Mouse (Mus musculus): ENCODE measurements at regions not wholly inside any gene's neighbourhood (a gene's known extent, or its start where the extent isn't known, plus 50 kb on each side); places are given as distances from the start of the nearest gene placed in this dataset.

DNA sequence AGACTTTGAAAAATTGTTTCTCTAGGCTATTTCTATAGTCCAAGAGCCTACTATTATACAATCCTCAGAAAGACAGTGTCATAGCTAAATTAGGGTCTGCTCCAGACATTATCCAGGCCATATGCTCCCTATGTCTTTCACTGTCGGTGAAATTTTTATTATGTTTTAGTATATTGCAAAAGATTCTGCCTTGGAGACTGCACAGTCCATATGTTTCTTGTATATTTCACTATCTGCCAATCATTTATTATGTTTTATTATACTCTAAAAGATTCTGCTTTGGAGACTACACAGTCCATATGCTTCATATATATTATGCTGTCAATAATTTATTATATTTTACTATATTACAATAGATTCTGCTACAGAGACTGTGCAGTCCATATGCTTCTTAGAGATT is 564.3 kb upstream of the 4931417E11Rik start:
- no peak overlapping the region for H3K27ac ChIP-seq (replicated peaks)
- no peaks in the 10 kb centered on the region for H3K36me3 ChIP-seq
- WGBS, result 82% methylated on average over 1 of the region's 1 CpGs

DNA sequence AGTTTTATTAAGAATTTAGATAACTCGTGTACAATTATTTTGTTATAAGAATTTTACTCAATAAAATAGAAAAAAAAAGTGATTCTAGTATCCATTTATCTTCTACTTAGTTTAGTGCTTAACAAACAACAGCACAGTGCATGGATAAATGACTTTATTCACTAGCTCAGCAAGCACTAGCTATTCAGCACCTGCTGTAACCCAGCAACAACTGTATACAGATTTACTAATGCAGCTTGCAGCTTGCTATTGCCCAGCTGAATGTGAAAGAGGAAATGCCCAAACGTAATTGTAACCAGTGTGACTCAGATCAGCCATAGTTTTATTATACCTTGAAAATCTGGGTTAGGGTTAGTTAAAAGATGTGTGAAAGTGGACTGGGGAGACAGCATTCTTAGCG is 547.6 kb upstream of the 4931417E11Rik start:
- Histone ChIP-seq H3K9me3 (no peaks in the 10 kb centered on the region), H3K27me3 (no peaks in the 10 kb centered on the region), H3K9ac (no peak overlapping the region), H3K4me2 (no peak overlapping the region), H3K4me3 (no peak overlapping the region), H3K36me3 (no peaks in the 10 kb centered on the region), H3K27ac (replicated peaks) (no peak overlapping the region), H3K4me1 (replicated peaks) (0 out of 2 replicates have a peak, but pooled peaks cover 4% of the 10 kb centered on the region)
- 50% methylated on average over 3 of the region's 3 CpGs for WGBS
- peak; percentile 69 for ATAC-seq (ENCODE audit: low read depth)

More for the DNA sequence above, 564.3 kb upstream of the 4931417E11Rik start:
- H3K4me1 ChIP-seq (replicated peaks), result no peaks in the 10 kb centered on the region
- H3K27me3 ChIP-seq, result no peaks in the 10 kb centered on the region
- H3K9ac ChIP-seq, result no peak overlapping the region
- H3K4me3 ChIP-seq, result no peak overlapping the region
- ATAC-seq (ENCODE audit: low read depth), result no peak
- no peaks in the 10 kb centered on the region for H3K9me3 ChIP-seq
- no peak overlapping the region for H3K4me2 ChIP-seq

- no peaks in the 10 kb centered on the region for H3K9me3 ChIP-seq
- H3K4me3 ChIP-seq, result no peak overlapping the region
- H3K4me2 ChIP-seq, result no peak overlapping the region
- no peak for ATAC-seq (ENCODE audit: low read depth)
- no peaks in the 10 kb centered on the region for H3K36me3 ChIP-seq
- H3K27me3 ChIP-seq, result no peaks in the 10 kb centered on the region
- H3K27ac ChIP-seq (replicated peaks), result no peak overlapping the region
- H3K4me1 ChIP-seq (replicated peaks), result no peaks in the 10 kb centered on the region
- 83% methylated on average over 4 of the region's 4 CpGs for WGBS
- no peak overlapping the region for H3K9ac ChIP-seq
Measured at GRCm38 (mm10) chr6:73981742-73982141, 512.3 kb upstream of the 4931417E11Rik start.

DNA sequence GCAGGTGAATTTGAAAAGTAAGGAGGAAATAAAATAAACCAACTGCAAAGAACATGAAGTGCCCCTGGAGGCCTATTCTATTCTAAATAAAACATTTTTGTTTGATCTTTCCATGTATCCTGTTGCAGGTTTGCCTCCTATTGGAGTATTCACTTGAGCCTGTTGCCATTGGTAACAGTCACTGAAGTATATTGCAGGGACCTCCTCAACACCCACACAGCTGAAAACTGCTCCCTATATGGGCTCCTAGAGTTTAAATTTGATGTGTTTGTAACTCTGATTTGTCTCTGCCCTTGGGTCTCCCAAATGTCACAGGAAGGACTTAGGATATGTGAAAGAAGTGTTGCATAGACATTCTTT is 480.4 kb upstream of the 4931417E11Rik start:
- Histone ChIP-seq H3K4me1 (replicated peaks) (peaks cover 11% of the 10 kb centered on the region), H3K4me2 (no peak overlapping the region), H3K9ac (no peak overlapping the region), H3K27me3 (no peaks in the 10 kb centered on the region), H3K9me3 (no peaks in the 10 kb centered on the region), H3K27ac (replicated peaks) (0 out of 2 replicates have a peak overlapping the region, but pooled peaks have one; percentile 23), H3K36me3 (no peaks in the 10 kb centered on the region), H3K4me3 (no peak overlapping the region)
- peak; percentile 50; the same call in 1 of the 2 replicates for ATAC-seq (ENCODE audit: low read depth)

GRCm38 (mm10) chr6:73949121-73949933 is 479.9 kb upstream of the 4931417E11Rik start:
- peak; percentile 56 for ATAC-seq (ENCODE audit: low read depth)
- Histone ChIP-seq H3K36me3 (no peaks in the 10 kb centered on the region), H3K9ac (no peak overlapping the region), H3K4me2 (no peak overlapping the region), H3K4me1 (replicated peaks) (peaks cover 11% of the 10 kb centered on the region), H3K9me3 (no peaks in the 10 kb centered on the region), H3K27ac (replicated peaks) (peak overlapping the region; percentile 23; the same call in 1 of the 2 replicates), H3K27me3 (no peaks in the 10 kb centered on the region), H3K4me3 (no peak overlapping the region)
- 40% methylated on average over 5 of the region's 5 CpGs for WGBS

GRCm38 (mm10) chr6:73913426-73914404 is 444.2 kb upstream of the 4931417E11Rik start:
- Histone ChIP-seq H3K4me3 (no peak overlapping the region), H3K27ac (replicated peaks) (peak overlapping the region; percentile 33; the same call in 1 of the 2 replicates), H3K9me3 (no peaks in the 10 kb centered on the region), H3K27me3 (no peaks in the 10 kb centered on the region), H3K9ac (no peak overlapping the region), H3K36me3 (no peaks in the 10 kb centered on the region), H3K4me1 (replicated peaks) (no peaks in the 10 kb centered on the region; the same call in 1 of the 2 replicates), H3K4me2 (no peak overlapping the region)
- peak; percentile 78 for ATAC-seq (ENCODE audit: low read depth)
- 44% methylated on average over 2 of the region's 2 CpGs for WGBS

- WGBS, result 70% methylated on average over 1 of the region's 1 CpGs
- peak; percentile 79 for ATAC-seq (ENCODE audit: low read depth)
- H3K9ac ChIP-seq, result no peak overlapping the region
Measured at GRCm38 (mm10) chr6:73889144-73889795, 419.8 kb upstream of the 4931417E11Rik start.

GRCm38 (mm10) chr6:73878662-73879061 is 409.2 kb upstream of the 4931417E11Rik start:
- Histone ChIP-seq H3K9me3 (0 out of 2 replicates have a peak, but pooled peaks cover 8% of the 10 kb centered on the region), H3K36me3 (no peaks in the 10 kb centered on the region), H3K4me1 (replicated peaks) (no peaks in the 10 kb centered on the region), H3K27ac (replicated peaks) (no peak overlapping the region), H3K4me2 (no peak overlapping the region), H3K9ac (no peak overlapping the region), H3K27me3 (no peaks in the 10 kb centered on the region), H3K4me3 (no peak overlapping the region)
- ATAC-seq (ENCODE audit: low read depth), result no peak
- 70% methylated on average over 3 of the region's 3 CpGs for WGBS

More at GRCm38 (mm10) chr6:73889144-73889795, 419.8 kb upstream of the 4931417E11Rik start:
- Histone ChIP-seq H3K9me3 (no peaks in the 10 kb centered on the region), H3K27ac (replicated peaks) (no peak overlapping the region), H3K4me3 (no peak overlapping the region), H3K36me3 (no peaks in the 10 kb centered on the region), H3K27me3 (no peaks in the 10 kb centered on the region), H3K4me1 (replicated peaks) (no peaks in the 10 kb centered on the region), H3K4me2 (no peak overlapping the region)

DNA sequence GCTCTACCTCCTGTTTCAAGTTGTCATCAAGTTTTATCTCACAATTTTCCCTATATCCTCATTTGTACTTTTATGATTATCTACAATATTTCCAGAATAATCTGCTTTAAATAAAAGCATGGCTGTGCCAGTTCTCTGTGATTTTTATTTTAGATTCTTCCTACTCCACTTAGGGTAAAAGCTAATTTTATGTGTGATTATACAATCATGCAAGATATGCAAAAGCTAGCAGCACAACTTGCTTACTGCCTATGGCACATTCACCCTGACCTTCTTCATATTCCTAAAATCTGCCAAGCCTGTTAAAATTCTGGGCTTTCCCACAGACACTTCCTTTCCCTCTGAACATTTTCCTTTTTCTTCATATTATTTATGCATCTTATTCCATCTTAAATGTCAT is 399.2 kb upstream of the 4931417E11Rik start:
- no peak for ATAC-seq (ENCODE audit: low read depth)
- Histone ChIP-seq H3K4me1 (replicated peaks) (no peaks in the 10 kb centered on the region), H3K27me3 (no peaks in the 10 kb centered on the region), H3K9me3 (no peaks in the 10 kb centered on the region), H3K4me3 (no peak overlapping the region), H3K4me2 (no peak overlapping the region), H3K27ac (replicated peaks) (no peak overlapping the region), H3K9ac (no peak overlapping the region), H3K36me3 (no peaks in the 10 kb centered on the region)

All from neural tube, embryonic 13.5 days (tissue).